Mouse (Mus musculus) kidney, adult 2 months (tissue): Measurements from ENCODE around the gene Dock2.

Experiments
- CTCF ChIP-seq: fragments of 200-500 bp; conservative IDR thresholded peaks from 2 replicates; pipeline ENCODE4 v1.5.1; 2011; ENCODE audit warnings: low read depth, mild to moderate bottlenecking, control low read depth, low read length, moderate library complexity, mixed read lengths; ENCODE audit not compliant: insufficient read depth, insufficient read length
- POLR2A ChIP-seq: fragments of 200-500 bp; IDR thresholded peaks from one replicate; pipeline ENCODE4 v1.6.1; 2011; ENCODE audit warnings: low read depth, low read length, control low read depth

DNA sequence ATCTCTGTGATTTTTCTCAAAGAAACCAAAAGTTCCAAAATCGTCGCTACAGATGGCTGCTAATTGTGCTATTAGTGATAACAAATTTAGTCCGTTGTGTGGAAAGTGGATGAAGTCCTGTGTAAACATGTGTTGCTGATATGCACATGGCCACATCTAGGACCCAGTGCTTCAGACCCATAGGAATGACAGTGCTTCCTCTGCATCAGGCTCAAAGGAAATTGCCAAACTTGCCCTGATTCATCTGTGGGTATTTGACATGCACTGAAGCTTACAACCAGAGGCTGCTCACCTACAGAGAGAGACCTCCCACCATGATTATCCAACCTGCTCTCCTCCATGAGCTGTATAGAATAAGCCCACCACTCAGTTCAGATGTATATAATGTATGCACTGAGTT is 290.7 kb downstream of the Dock2 start:
- TF ChIP-seq CTCF (no peak), POLR2A (no peak)
